Mouse (Mus musculus) spleen, adult 2 months (tissue): ENCODE results near the gene Rap1gap2.

ENCODE experiments used
- CTCF ChIP-seq: fragments of 200-500 bp; IDR thresholded peaks from 2 replicates; pipeline ENCODE4 v1.5.1; 2011; ENCODE audit warnings: mild to moderate bottlenecking, inconsistent platforms; ENCODE audit not compliant: insufficient read depth, insufficient read length, insufficient replicate concordance; ENCODE audit errors: extremely low read depth
- POLR2A ChIP-seq: fragments of 200-500 bp; IDR thresholded peaks from 2 replicates; pipeline ENCODE4 v1.6.1; 2011; ENCODE audit warnings: low read depth, low read length, inconsistent platforms

- TF ChIP-seq POLR2A (no peak), CTCF (no peak)
Measured at GRCm38 (mm10) chr11:74435366-74435765, 175.3 kb downstream of the Rap1gap2 start.
